Mouse (Mus musculus): ENCODE measurements around the gene Plac1. TPM values are rescaled to one million over a fixed set of nuclear protein-coding genes. Genes with fewer than 3 reads are reported as not detected.

Gene Plac1
- polyA plus RNA-seq, 1 experiment from 2014 or later = 8.6 TPM

- Histone ChIP-seq H3K4me2 (replicated peaks) (no peak overlapping the region), H3K9me3 (replicated peaks) (no peaks in the 10 kb centered on the region), H3K27ac (replicated peaks) (no peak overlapping the region), H3K4me1 (no peaks in the 10 kb centered on the region), H3K27me3 (no peaks in the 10 kb centered on the region), H3K36me3 (no peaks in the 10 kb centered on the region), H3K9ac (no peak overlapping the region), H3K4me3 (replicated peaks) (no peak overlapping the region)
- no peak for ATAC-seq (ENCODE audit: insufficient number of reproducible peaks, low FRiP score, low TSS enrichment, low read depth)
- WGBS = 83% methylated on average over 4 of the region's 4 CpGs
Observed at GRCm38 (mm10) chrX:53197681-53198080, 42.2 kb downstream of the Plac1 start.

- no peak overlapping the region for H3K27ac ChIP-seq (replicated peaks)
- H3K36me3 ChIP-seq = no peaks in the 10 kb centered on the region
- no peaks in the 10 kb centered on the region for H3K4me1 ChIP-seq
- H3K9ac ChIP-seq = no peak overlapping the region
- no peaks in the 10 kb centered on the region for H3K9me3 ChIP-seq (replicated peaks)
- H3K27me3 ChIP-seq = no peaks in the 10 kb centered on the region
- 48% methylated on average over 5 of the region's 5 CpGs for WGBS
- H3K4me2 ChIP-seq (replicated peaks) = no peak overlapping the region
- H3K4me3 ChIP-seq (replicated peaks) = no peak overlapping the region
- ATAC-seq (ENCODE audit: insufficient number of reproducible peaks, low FRiP score, low TSS enrichment, low read depth) = no peak
Observed at GRCm38 (mm10) chrX:53196392-53196791, 43.5 kb downstream of the Plac1 start.

DNA sequence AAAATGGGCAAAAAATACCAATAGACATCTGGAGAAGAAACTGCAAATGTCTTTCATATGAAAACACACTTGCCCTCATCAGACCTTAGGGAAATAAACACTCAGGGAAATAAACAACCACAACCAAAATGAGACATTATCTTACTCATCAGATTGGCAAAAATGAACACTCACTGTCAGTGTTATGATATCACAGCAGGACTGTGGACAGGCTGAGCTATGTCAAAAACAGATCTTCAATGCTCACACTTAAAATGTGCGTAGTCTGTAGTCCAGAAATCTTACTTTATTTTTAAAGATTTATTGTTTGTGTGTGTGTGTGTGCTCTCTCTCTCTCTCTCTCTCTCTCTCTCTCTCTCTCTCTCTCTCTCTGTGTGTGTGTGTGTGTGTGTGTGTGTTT is 51.2 kb downstream of the Plac1 start:
- Histone ChIP-seq H3K27ac (replicated peaks) (no peak overlapping the region), H3K9ac (no peak overlapping the region), H3K4me1 (no peaks in the 10 kb centered on the region), H3K4me3 (replicated peaks) (no peak overlapping the region), H3K36me3 (no peaks in the 10 kb centered on the region), H3K27me3 (no peaks in the 10 kb centered on the region), H3K4me2 (replicated peaks) (no peak overlapping the region), H3K9me3 (replicated peaks) (no peaks in the 10 kb centered on the region)
- WGBS = 69% methylated on average over 1 of the region's 1 CpGs
- ATAC-seq (ENCODE audit: insufficient number of reproducible peaks, low FRiP score, low TSS enrichment, low read depth) = no peak

- Histone ChIP-seq H3K4me3 (replicated peaks) (no peak overlapping the region), H3K36me3 (no peaks in the 10 kb centered on the region), H3K4me1 (no peaks in the 10 kb centered on the region), H3K9me3 (replicated peaks) (no peaks in the 10 kb centered on the region), H3K27me3 (no peaks in the 10 kb centered on the region), H3K27ac (replicated peaks) (no peak overlapping the region), H3K4me2 (replicated peaks) (no peak overlapping the region), H3K9ac (no peak overlapping the region)
- WGBS = 51% methylated on average over 3 of the region's 3 CpGs
- no peak for ATAC-seq (ENCODE audit: insufficient number of reproducible peaks, low FRiP score, low TSS enrichment, low read depth)
Observed at GRCm38 (mm10) chrX:53179801-53180200, 60.1 kb downstream of the Plac1 start.

DNA sequence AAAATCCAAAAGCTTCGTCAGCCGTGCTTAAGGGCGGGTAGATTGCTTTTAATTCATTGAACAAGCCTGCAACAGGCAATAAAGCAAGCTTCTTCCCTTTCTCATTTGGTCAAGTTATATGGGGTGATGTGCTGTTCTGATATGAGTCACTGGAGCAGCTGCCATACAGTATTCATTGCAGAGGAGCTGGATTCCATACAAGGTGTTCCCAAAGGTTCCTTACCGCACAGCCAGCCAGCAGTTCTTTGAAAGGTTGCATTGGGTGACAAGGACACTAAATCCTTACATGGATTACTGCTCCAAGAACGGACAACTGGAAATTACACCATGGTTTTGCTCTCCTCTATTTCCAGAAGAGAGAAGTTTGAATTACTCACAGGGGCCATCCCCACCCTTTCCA is 63.6 kb downstream of the Plac1 start:
- H3K36me3 ChIP-seq = no peaks in the 10 kb centered on the region
- no peak overlapping the region for H3K27ac ChIP-seq (replicated peaks)
- no peaks in the 10 kb centered on the region for H3K4me1 ChIP-seq
- no peak overlapping the region for H3K9ac ChIP-seq
- no peaks in the 10 kb centered on the region for H3K9me3 ChIP-seq (replicated peaks)
- H3K4me2 ChIP-seq (replicated peaks) = no peak overlapping the region
- ATAC-seq (ENCODE audit: insufficient number of reproducible peaks, low FRiP score, low TSS enrichment, low read depth) = no peak
- H3K27me3 ChIP-seq = no peaks in the 10 kb centered on the region
- 79% methylated on average over 5 of the region's 5 CpGs for WGBS
- H3K4me3 ChIP-seq (replicated peaks) = no peak overlapping the region

DNA sequence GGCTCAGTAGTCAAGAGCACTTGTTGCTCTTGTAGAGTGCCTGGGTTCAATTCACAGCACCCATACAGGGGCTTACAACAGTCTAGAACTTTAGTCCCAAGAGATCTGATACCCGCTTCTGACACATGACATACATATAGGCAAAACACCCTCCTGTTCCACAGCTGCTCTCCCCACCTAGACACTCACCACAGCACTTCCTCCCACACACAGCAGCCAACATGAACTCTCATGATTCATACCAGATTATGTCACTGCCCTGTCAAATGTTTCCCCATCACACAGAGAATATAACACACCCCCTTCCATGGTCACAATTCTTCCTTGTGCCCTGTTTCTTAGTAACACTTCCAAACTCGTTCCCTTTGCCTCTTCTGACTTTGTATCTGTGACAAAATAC is 71.3 kb downstream of the Plac1 start:
- Histone ChIP-seq H3K27me3 (no peaks in the 10 kb centered on the region), H3K4me2 (replicated peaks) (no peak overlapping the region), H3K36me3 (no peaks in the 10 kb centered on the region), H3K9ac (no peak overlapping the region), H3K4me3 (replicated peaks) (no peak overlapping the region), H3K9me3 (replicated peaks) (no peaks in the 10 kb centered on the region), H3K27ac (replicated peaks) (no peak overlapping the region), H3K4me1 (0 out of 2 replicates have a peak, but pooled peaks cover 5% of the 10 kb centered on the region)
- 63% methylated on average over 2 of the region's 2 CpGs for WGBS
- ATAC-seq (ENCODE audit: insufficient number of reproducible peaks, low FRiP score, low TSS enrichment, low read depth) = no peak

GRCm38 (mm10) chrX:53166901-53167525 is 72.9 kb downstream of the Plac1 start:
- Histone ChIP-seq H3K36me3 (no peaks in the 10 kb centered on the region), H3K4me2 (replicated peaks) (no peak overlapping the region), H3K27me3 (no peaks in the 10 kb centered on the region), H3K27ac (replicated peaks) (peak overlapping the region; percentile 48), H3K4me3 (replicated peaks) (no peak overlapping the region), H3K9ac (no peak overlapping the region), H3K4me1 (0 out of 2 replicates have a peak, but pooled peaks cover 5% of the 10 kb centered on the region), H3K9me3 (replicated peaks) (no peaks in the 10 kb centered on the region)
- 42% methylated on average over 4 of the region's 4 CpGs for WGBS
- no peak for ATAC-seq (ENCODE audit: insufficient number of reproducible peaks, low FRiP score, low TSS enrichment, low read depth)

DNA sequence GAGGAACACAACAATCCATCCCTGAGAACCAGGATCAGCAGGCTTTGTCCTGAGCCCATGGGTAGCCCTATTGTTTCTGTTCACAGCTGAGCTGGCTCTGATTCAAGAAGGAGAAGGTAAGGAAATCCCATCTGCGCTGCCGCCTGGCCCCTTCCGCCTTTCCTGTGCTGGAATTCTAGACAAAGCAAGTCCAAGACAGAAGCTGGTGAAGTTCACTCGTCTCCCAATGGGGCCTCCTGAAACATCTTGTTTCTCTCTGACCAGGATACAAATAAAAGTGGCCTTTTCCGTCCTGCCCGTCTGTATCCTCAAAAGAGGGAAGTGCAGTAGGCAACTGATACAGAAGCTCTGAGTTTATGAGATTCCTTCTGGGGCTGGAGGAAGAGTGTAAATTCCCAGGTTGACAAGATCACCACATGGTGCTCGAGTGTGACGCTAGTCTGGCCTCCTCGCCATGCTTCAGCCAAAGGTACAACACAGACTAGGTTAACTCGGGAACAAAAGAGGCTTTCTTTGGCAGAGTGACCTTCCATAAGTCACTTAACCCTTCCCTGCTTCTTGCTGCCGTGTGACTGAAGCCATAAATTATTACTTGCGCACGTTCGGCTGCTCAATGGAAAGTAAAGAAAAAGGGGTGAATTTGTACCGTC is 73.5 kb downstream of the Plac1 start:
- peak overlapping the region; percentile 48 for H3K27ac ChIP-seq (replicated peaks)

DNA sequence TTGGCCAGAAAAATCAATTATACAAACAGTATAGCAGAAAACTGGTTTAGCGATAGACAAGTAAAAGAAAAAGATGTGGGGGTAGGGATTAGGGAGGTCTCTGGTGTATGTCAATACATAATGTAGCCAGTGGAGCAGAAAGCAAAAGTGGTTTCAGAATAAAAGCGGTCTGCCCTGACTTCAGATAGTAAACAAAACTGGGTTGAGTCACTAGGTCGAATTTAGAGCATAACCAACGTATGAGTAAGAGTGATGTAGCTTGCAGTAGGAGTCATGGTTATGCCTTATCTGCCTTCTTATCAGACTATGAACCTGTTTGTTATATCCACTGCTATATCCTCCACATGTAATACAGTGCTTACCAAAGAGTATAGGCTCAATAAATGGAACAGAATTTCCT is 77.3 kb downstream of the Plac1 start:
- Histone ChIP-seq H3K27ac (replicated peaks) (no peak overlapping the region), H3K36me3 (no peaks in the 10 kb centered on the region), H3K27me3 (no peaks in the 10 kb centered on the region), H3K4me3 (replicated peaks) (no peak overlapping the region), H3K9ac (no peak overlapping the region), H3K9me3 (replicated peaks) (no peaks in the 10 kb centered on the region), H3K4me2 (replicated peaks) (no peak overlapping the region), H3K4me1 (peaks cover 13% of the 10 kb centered on the region; the same call in 1 of the 2 replicates)
- 50% methylated on average over 4 of the region's 4 CpGs for WGBS
- ATAC-seq (ENCODE audit: insufficient number of reproducible peaks, low FRiP score, low TSS enrichment, low read depth) = no peak

More for the DNA sequence above, 73.5 kb downstream of the Plac1 start:
- ATAC-seq (ENCODE audit: insufficient number of reproducible peaks, low FRiP score, low TSS enrichment, low read depth) = no peak
- H3K36me3 ChIP-seq = no peaks in the 10 kb centered on the region
- no peak overlapping the region for H3K9ac ChIP-seq
- H3K27me3 ChIP-seq = no peaks in the 10 kb centered on the region
- no peak overlapping the region for H3K4me3 ChIP-seq (replicated peaks)
- no peaks in the 10 kb centered on the region for H3K9me3 ChIP-seq (replicated peaks)
- WGBS = 56% methylated on average over 15 of the region's 15 CpGs
- no peak overlapping the region for H3K4me2 ChIP-seq (replicated peaks)
- 0 out of 2 replicates have a peak, but pooled peaks cover 8% of the 10 kb centered on the region for H3K4me1 ChIP-seq

DNA sequence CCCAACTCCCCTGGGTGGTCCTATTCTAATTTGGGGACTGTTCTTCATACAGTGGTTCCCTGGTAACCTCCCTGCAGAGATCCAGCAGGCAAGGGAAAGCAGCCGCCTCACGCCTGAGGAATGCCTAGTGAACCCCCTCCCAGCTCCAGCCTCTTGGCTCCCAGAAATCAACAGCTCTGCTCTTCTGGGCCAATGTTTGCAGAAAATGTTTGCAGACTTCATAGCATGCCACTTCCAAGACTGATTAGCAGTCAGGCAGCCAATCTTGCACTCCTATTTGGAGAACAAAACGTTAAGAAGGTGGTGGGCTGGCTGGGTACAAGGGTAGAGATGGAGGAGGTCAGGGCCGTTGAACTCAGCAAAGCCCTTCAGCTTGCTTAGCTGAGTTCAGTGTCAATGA is 78.3 kb downstream of the Plac1 start:
- H3K4me1 ChIP-seq = peaks cover 8% of the 10 kb centered on the region; the same call in 1 of the 2 replicates
- no peak overlapping the region for H3K9ac ChIP-seq
- no peak for ATAC-seq (ENCODE audit: insufficient number of reproducible peaks, low FRiP score, low TSS enrichment, low read depth)

DNA sequence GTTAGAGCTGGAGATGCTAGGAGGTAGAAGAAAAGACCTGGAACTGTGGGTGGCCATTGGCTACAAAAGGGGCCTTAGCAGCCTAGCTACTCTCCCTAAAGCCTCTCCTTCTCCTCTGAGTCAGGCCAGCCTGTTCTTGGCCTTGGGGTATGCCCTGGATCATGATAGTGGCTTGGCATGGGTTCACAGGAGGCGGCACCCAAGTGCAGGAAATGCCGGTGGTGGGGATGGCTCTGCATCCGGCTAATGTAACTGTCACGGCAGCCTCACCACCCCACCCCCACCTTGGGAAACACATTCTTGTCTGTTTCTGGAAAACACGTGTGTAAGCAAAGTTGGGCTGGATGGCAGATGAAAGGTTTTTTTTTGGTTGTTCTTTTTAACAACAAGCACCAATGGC is 78.8 kb downstream of the Plac1 start:
- Histone ChIP-seq H3K4me1 (peaks cover 8% of the 10 kb centered on the region; the same call in 1 of the 2 replicates), H3K4me2 (replicated peaks) (no peak overlapping the region), H3K4me3 (replicated peaks) (no peak overlapping the region), H3K27me3 (no peaks in the 10 kb centered on the region), H3K27ac (replicated peaks) (peak overlapping the region; percentile 68; the same call in 1 of the 2 replicates), H3K36me3 (no peaks in the 10 kb centered on the region), H3K9me3 (replicated peaks) (no peaks in the 10 kb centered on the region), H3K9ac (no peak overlapping the region)
- ATAC-seq (ENCODE audit: insufficient number of reproducible peaks, low FRiP score, low TSS enrichment, low read depth) = peak; percentile 84; the same call in 1 of the 2 replicates
- 32% methylated on average over 5 of the region's 5 CpGs for WGBS

More for the DNA sequence above, 78.3 kb downstream of the Plac1 start:
- Histone ChIP-seq H3K4me2 (replicated peaks) (no peak overlapping the region), H3K27ac (replicated peaks) (peak overlapping the region; percentile 68), H3K36me3 (no peaks in the 10 kb centered on the region), H3K4me3 (replicated peaks) (no peak overlapping the region), H3K9me3 (replicated peaks) (no peaks in the 10 kb centered on the region), H3K27me3 (no peaks in the 10 kb centered on the region)
- 40% methylated on average over 4 of the region's 4 CpGs for WGBS

GRCm38 (mm10) chrX:53148039-53148438 is 91.9 kb downstream of the Plac1 start:
- Histone ChIP-seq H3K4me2 (replicated peaks) (no peak overlapping the region), H3K9me3 (replicated peaks) (no peaks in the 10 kb centered on the region), H3K27me3 (no peaks in the 10 kb centered on the region), H3K27ac (replicated peaks) (no peak overlapping the region), H3K36me3 (no peaks in the 10 kb centered on the region), H3K4me3 (replicated peaks) (no peak overlapping the region), H3K4me1 (no peaks in the 10 kb centered on the region), H3K9ac (no peak overlapping the region)
- 82% methylated on average over 2 of the region's 2 CpGs for WGBS
- no peak for ATAC-seq (ENCODE audit: insufficient number of reproducible peaks, low FRiP score, low TSS enrichment, low read depth)

Data from embryonic facial prominence, embryonic 15.5 days (tissue).